Mouse (Mus musculus) embryonic facial prominence, embryonic 12.5 days (tissue): ENCODE data around the gene Elavl2. TPM values are rescaled to one million over a fixed set of nuclear protein-coding genes. Genes with fewer than 3 reads are reported as not detected.

Experiments
- microRNA-seq: library from miRNA; unstranded; fragments of <30 nt; microRNA quantifications from one replicate; pipeline ENCODE4, GENCODE M21; 2017
- polyA plus RNA-seq: library from polyadenylated mRNA; unstranded; fragments of >200 nt; fragmentation: Nextera tagmentation; extraction: Ambion mirVana; gene quantifications from 2 replicates; pipeline ENCODE4 v1.2.1, GENCODE M21; 2016

The Elavl2 gene
- polyA plus RNA-seq, 1 experiment from 2014 or later: 12.5 TPM

Small RNA genes within 50 kb of the gene (microRNA-seq; reads per million reads assigned to microRNA genes)
- gene Mir6402: not detected
